Mouse (Mus musculus) G1E (cell line): ENCODE data around the gene Eno2.

Experiments used
- CTCF ChIP-seq: IDR thresholded peaks from 2 replicates; pipeline ENCODE4 v1.5.1; 2012; ENCODE audit warnings: low read depth, low read length, inconsistent platforms, mixed read lengths
- GATA1 ChIP-seq: IDR thresholded peaks from 2 replicates; pipeline ENCODE4 v1.6.1; 2012; ENCODE audit warnings: borderline replicate concordance, low read length, inconsistent platforms, mixed read lengths
- GATA2 ChIP-seq: IDR thresholded peaks from 2 replicates; pipeline ENCODE4 v1.6.1; 2012; ENCODE audit warnings: low read depth, low read length, inconsistent platforms, borderline replicate concordance
- POLR2AphosphoS5 ChIP-seq: IDR thresholded peaks from 2 replicates; pipeline ENCODE4 v1.6.1; 2012; ENCODE audit warnings: low read depth, low read length, inconsistent platforms; ENCODE audit not compliant: insufficient replicate concordance
- TAL1 ChIP-seq: conservative IDR thresholded peaks from 2 replicates; pipeline ENCODE4 v1.6.1; 2012; ENCODE audit warnings: low read depth, low read length, inconsistent platforms, mixed read lengths

DNA sequence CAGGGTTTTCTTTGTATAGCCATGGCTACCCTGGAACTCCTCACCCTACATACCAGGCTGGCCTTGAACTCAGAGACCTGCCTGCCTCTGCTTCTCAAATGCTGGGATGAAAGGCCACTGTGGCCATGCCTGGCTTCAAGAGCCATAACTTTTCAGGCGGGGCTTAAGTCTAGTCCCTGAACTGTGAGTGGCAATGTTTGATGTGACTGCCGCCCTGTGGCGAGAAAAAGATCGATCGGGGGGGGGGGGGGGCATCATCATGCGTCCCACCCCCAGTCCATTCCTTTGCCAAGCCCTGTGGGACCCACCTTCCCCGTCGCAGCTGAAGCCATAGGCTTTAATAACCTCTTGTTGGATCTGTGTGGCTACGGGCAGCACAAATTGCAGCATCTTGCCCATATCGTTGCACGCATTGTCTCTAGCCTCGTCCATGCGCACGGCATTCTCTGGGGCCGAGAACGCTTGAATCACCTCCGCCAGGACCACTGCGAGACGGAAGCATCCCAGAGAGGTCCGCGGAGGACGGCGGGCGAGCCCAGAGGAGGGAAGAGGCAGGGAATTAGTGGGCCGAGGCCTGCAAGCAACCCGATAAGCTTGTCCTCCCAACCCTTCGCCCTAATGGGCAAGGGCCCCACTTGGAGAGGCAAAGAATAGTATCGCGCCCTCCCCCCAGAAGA, 29.1 kb downstream of the Eno2 start:
- TF ChIP-seq CTCF (no peak), TAL1 (no peak; the same call in 1 of the 2 replicates), POLR2AphosphoS5 (peak; percentile 100), GATA1 (no peak), GATA2 (no peak)
